Comparison of ENCODE assay signal across 35 mouse cellular contexts in the genomic region with DNA sequence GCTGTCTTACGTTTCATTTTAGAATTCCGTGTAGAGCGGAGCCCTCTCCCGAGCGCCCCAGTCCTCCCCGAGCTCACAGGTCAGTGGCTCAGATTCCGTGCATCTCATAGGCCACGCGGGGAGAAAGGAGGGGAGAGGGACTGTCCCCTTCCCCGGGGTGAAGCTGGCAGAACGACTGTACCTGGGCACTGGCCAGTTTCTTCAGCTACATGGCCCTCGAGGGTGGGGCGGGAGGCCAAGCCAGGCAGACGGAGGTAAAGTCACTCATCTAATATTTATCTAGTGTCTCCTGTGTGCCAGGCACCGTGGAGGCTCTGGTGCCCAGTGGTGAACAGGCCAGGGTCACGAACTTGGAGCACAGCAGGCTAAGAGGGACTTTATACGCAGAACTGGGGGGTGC. TPM values are rescaled to one million over a fixed set of nuclear protein-coding genes. Genes with fewer than 3 reads are reported as not detected.
A peak's percentile ranks its signal among the peaks of the same experiment; 100 is the strongest.
DNase-seq lines count a peak whose midpoint lies in the region; ATAC-seq and TF ChIP-seq lines count a peak whose summit lies in the region.
"Had no signal": no experiment of that assay in that cellular context is flagged by ENCODE, and none has a peak within 500 bp of the region (broad histone marks: within the 10 kb centered on the region; RNA-seq: fewer than 3 reads in every experiment).

No protein-coding gene starts in this region.

- no peak for TF ChIP-seq CTCF in lung, adult 2 months (IDR thresholded peaks at IDR 0.05; ENCODE audit: insufficient read depth, low read length)

- H3K4me2 ChIP-seq in hindbrain, embryonic 13.5 days, result no peak overlapping the region
- no peak overlapping the region for H3K4me2 ChIP-seq in hindbrain, embryonic 16.5 days (ENCODE audit: low read length)
- H3K4me2 ChIP-seq: heart, embryonic 15.5 days; hindbrain, embryonic 15.5 days; intestine, embryonic 15.5 days; limb, embryonic 15.5 days; lung, embryonic 15.5 days; midbrain, embryonic 12.5 days; neural tube, embryonic 13.5 days had no signal

- H3K9ac ChIP-seq in hindbrain, embryonic 13.5 days, result no peak overlapping the region
- H3K9ac ChIP-seq in hindbrain, embryonic 16.5 days (ENCODE audit: low read depth, low read length), result no peak overlapping the region
- H3K9ac ChIP-seq: heart, embryonic 15.5 days; hindbrain, embryonic 15.5 days; intestine, embryonic 15.5 days; limb, embryonic 15.5 days; liver, embryonic 14.5 days; lung, embryonic 15.5 days; midbrain, embryonic 12.5 days; neural tube, embryonic 13.5 days had no signal

- no peak for ATAC-seq in hindbrain, embryonic 13.5 days (ENCODE audit: low FRiP score)
- no peak; the same call in 1 of the 2 replicates for ATAC-seq in hindbrain, embryonic 16.5 days
- no peak for ATAC-seq in erythroblast, adult 5-6 weeks (replicated peaks; ENCODE audit: low FRiP score, poor library complexity, severe bottlenecking)
- ATAC-seq: forebrain, embryonic 16.5 days; intestine, embryonic 15.5 days had no signal

- H3K36me3 ChIP-seq in hindbrain, embryonic 13.5 days, result peaks cover 96% of the 10 kb centered on the region
- H3K36me3 ChIP-seq in hindbrain, embryonic 16.5 days (ENCODE audit: control insufficient read depth, insufficient read depth, low read length), result peaks cover 43% of the 10 kb centered on the region
- H3K36me3 ChIP-seq: G1E had no signal

- H3K4me1 ChIP-seq in hindbrain, embryonic 13.5 days (replicated peaks), result 0 out of 2 replicates have a peak, but pooled peaks cover 3% of the 10 kb centered on the region
- no peaks in the 10 kb centered on the region for H3K4me1 ChIP-seq in hindbrain, embryonic 16.5 days (ENCODE audit: control insufficient read depth, insufficient read depth, low read depth, low read length)
- H3K4me1 ChIP-seq in lung, adult 2 months (ENCODE audit: control insufficient read depth, insufficient read depth, low read length), result no peaks in the 10 kb centered on the region
- H3K4me1 ChIP-seq: hindbrain, embryonic 15.5 days; intestine, embryonic 15.5 days; limb, embryonic 10.5 days; limb, embryonic 15.5 days; lung, embryonic 15.5 days; neural tube, embryonic 13.5 days had no signal

- 0 out of 2 replicates have a peak overlapping the region, but pooled peaks have one; percentile 18 for H3K27ac ChIP-seq in hindbrain, embryonic 13.5 days
- H3K27ac ChIP-seq in hindbrain, embryonic 16.5 days (ENCODE audit: low read depth, low read length), result no peak overlapping the region
- H3K27ac ChIP-seq: heart, embryonic 10.5 days; heart, embryonic 15.5 days; hindbrain, embryonic 15.5 days; intestine, embryonic 15.5 days; kidney, postnatal 0 days; limb, embryonic 10.5 days; limb, embryonic 15.5 days; liver, embryonic 14.5 days; lung, embryonic 15.5 days; neural tube, embryonic 13.5 days had no signal

- WGBS in hindbrain, embryonic 13.5 days, result 84% methylated on average over 17 of the region's 17 CpGs
- 73% methylated on average over 17 of the region's 17 CpGs for WGBS in hindbrain, embryonic 16.5 days
- 72% methylated on average over 17 of the region's 17 CpGs for WGBS in lung, adult 2 months

- DNase-seq in adrenal gland, postnatal 10 days, result peak; percentile 41
- DNase-seq in adrenal gland, adult 8-10 months, result no peak
- peak; percentile 36 for DNase-seq in lung, adult 2 months
- peak; percentile 51 for DNase-seq in lung, postnatal 25 days (ENCODE audit: low spot score)
- no peak for DNase-seq in thymus, postnatal 36 days
- DNase-seq: adrenal gland, postnatal 25 days; cerebellum, adult 18-20 months; cerebellum, postnatal 36 days; kidney, adult 2 months; kidney, postnatal 4 days had no signal

- H3K27me3 ChIP-seq in hindbrain, embryonic 13.5 days, result no peaks in the 10 kb centered on the region
- H3K27me3 ChIP-seq in hindbrain, embryonic 16.5 days (replicated peaks; ENCODE audit: control insufficient read depth, insufficient read depth, low read length), result no peaks in the 10 kb centered on the region
- H3K27me3 ChIP-seq: CH12.LX; heart, embryonic 15.5 days; hindbrain, embryonic 15.5 days; intestine, embryonic 15.5 days; limb, embryonic 15.5 days; lung, embryonic 15.5 days; midbrain, embryonic 12.5 days; neural tube, embryonic 13.5 days had no signal

- H3K4me3 ChIP-seq in hindbrain, embryonic 13.5 days, result no peak overlapping the region
- H3K4me3 ChIP-seq in hindbrain, embryonic 16.5 days (ENCODE audit: low read length), result no peak overlapping the region
- no peak overlapping the region for H3K4me3 ChIP-seq in lung, adult 2 months (replicated peaks; ENCODE audit: extremely low read depth, low read depth, low read length)
- H3K4me3 ChIP-seq: heart, embryonic 10.5 days; heart, embryonic 15.5 days; hindbrain, embryonic 15.5 days; intestine, embryonic 15.5 days; limb, embryonic 10.5 days; limb, embryonic 15.5 days; lung, embryonic 15.5 days; midbrain, embryonic 12.5 days; neural tube, embryonic 13.5 days had no signal

- H3K9me3 ChIP-seq in hindbrain, embryonic 13.5 days, result no peaks in the 10 kb centered on the region
- no peaks in the 10 kb centered on the region for H3K9me3 ChIP-seq in hindbrain, embryonic 16.5 days (ENCODE audit: control insufficient read depth, low read length)
- H3K9me3 ChIP-seq: G1E; heart, embryonic 10.5 days; heart, embryonic 15.5 days; hindbrain, embryonic 15.5 days; intestine, embryonic 15.5 days; limb, embryonic 10.5 days; limb, embryonic 15.5 days; lung, embryonic 15.5 days; midbrain, embryonic 12.5 days; neural tube, embryonic 13.5 days had no signal

- no peak for TF ChIP-seq POLR2A in lung, adult 2 months (IDR thresholded peaks at IDR 0.05; ENCODE audit: borderline replicate concordance, extremely low read depth, low read depth, low read length)

RNA-seq across cellular contexts. Expression of a gene that starts 17.7 kb away (rescaled TPM):
- total RNA-seq in adrenal gland, postnatal 10 days (2021), result 10 to 100 TPM; 15.9 to 16.2 TPM
- total RNA-seq in adrenal gland, adult 8-10 months (2022), result 10 to 100 TPM; 17.5 to 27.3 (median 21.7) TPM
- 71.8 and 76.9 TPM in 2 replicates for polyA plus RNA-seq in hindbrain, embryonic 13.5 days (2015; fragmentation: Nextera tagmentation; extraction: Ambion mirVana)
- 23.0 and 44.5 TPM in 2 replicates for polyA plus RNA-seq in hindbrain, embryonic 16.5 days (2015; fragmentation: Nextera tagmentation; extraction: Ambion mirVana)
- 0.91 and 1.9 TPM in 2 replicates for polyA plus RNA-seq in lung, adult 2 months (2012; rRNA removed)
- total RNA-seq in erythroblast, adult 5-6 weeks (2015; ENCODE audit: low replicate concordance), result not detected in 2 replicates
- not detected in 2 replicates for total RNA-seq in erythroblast, adult 5-6 weeks (2017; ENCODE audit: low replicate concordance)
- total RNA-seq: megakaryocyte, adult 5-6 weeks had no signal

RNA-seq across cellular contexts. Expression of a gene that starts 19.0 kb away (rescaled TPM):
- not detected for total RNA-seq in adrenal gland, postnatal 10 days (2021)
- total RNA-seq in adrenal gland, adult 8-10 months (2022), result under 1 TPM in 1 of 4 experiments, not detected in 3; 0.93 TPM
- polyA plus RNA-seq in hindbrain, embryonic 13.5 days (2015; fragmentation: Nextera tagmentation; extraction: Ambion mirVana), result not detected in 2 replicates
- polyA plus RNA-seq in hindbrain, embryonic 16.5 days (2015; fragmentation: Nextera tagmentation; extraction: Ambion mirVana), result not detected in 2 replicates
- polyA plus RNA-seq in lung, adult 2 months (2012; rRNA removed), result 38.0 and 46.8 TPM in 2 replicates
- total RNA-seq in erythroblast, adult 5-6 weeks (2015; ENCODE audit: low replicate concordance), result not detected in 2 replicates
- not detected in 2 replicates for total RNA-seq in erythroblast, adult 5-6 weeks (2017; ENCODE audit: low replicate concordance)
- total RNA-seq: adrenal gland, postnatal 25 days; CH12.LX; G1E; gastrocnemius, adult 8-10 months; heart, postnatal 25 days; layer of hippocampus, adult 8-10 months; layer of hippocampus, postnatal 25 days; left cerebral cortex, adult 8-10 months; megakaryocyte, adult 5-6 weeks had no signal
- polyA plus RNA-seq: C2C12; embryonic facial prominence, embryonic 11.5 days; forebrain, embryonic 16.5 days; hindbrain, embryonic 15.5 days; limb, embryonic 10.5 days; limb, embryonic 15.5 days; liver, embryonic 14.5 days; midbrain, embryonic 12.5 days had no signal

RNA-seq across cellular contexts. Expression of a gene that starts 37.4 kb away (rescaled TPM):
- total RNA-seq in adrenal gland, postnatal 10 days (2021), result 10 to 100 TPM; 15.8 to 31.4 TPM
- total RNA-seq in adrenal gland, adult 8-10 months (2022), result 10 to 100 TPM; 24.6 to 53.8 (median 41.2) TPM
- polyA plus RNA-seq in hindbrain, embryonic 13.5 days (2015; fragmentation: Nextera tagmentation; extraction: Ambion mirVana), result 30.0 TPM in 2 replicates
- polyA plus RNA-seq in hindbrain, embryonic 16.5 days (2015; fragmentation: Nextera tagmentation; extraction: Ambion mirVana), result 24.8 and 26.8 TPM in 2 replicates
- 36.5 and 38.3 TPM in 2 replicates for polyA plus RNA-seq in lung, adult 2 months (2012; rRNA removed)
- 3.1 and 5.9 TPM in 2 replicates for total RNA-seq in erythroblast, adult 5-6 weeks (2015; ENCODE audit: low replicate concordance)
- 0.60 and 2.0 TPM in 2 replicates for total RNA-seq in erythroblast, adult 5-6 weeks (2017; ENCODE audit: low replicate concordance)

RNA-seq across cellular contexts. Expression of a gene that starts 59.4 kb away (rescaled TPM):
- 10 to 100 TPM; 55.1 to 72.4 TPM for total RNA-seq in adrenal gland, postnatal 10 days (2021)
- total RNA-seq in adrenal gland, adult 8-10 months (2022), result 10 to 100 TPM; 32.1 to 64.5 (median 44.8) TPM
- 19.9 and 23.4 TPM in 2 replicates for polyA plus RNA-seq in hindbrain, embryonic 13.5 days (2015; fragmentation: Nextera tagmentation; extraction: Ambion mirVana)
- polyA plus RNA-seq in hindbrain, embryonic 16.5 days (2015; fragmentation: Nextera tagmentation; extraction: Ambion mirVana), result 19.1 and 23.9 TPM in 2 replicates
- 214 and 226 TPM in 2 replicates for polyA plus RNA-seq in lung, adult 2 months (2012; rRNA removed)
- total RNA-seq in erythroblast, adult 5-6 weeks (2015; ENCODE audit: low replicate concordance), result 18.8 and 38.5 TPM in 2 replicates
- total RNA-seq in erythroblast, adult 5-6 weeks (2017; ENCODE audit: low replicate concordance), result 14.8 and 57.5 TPM in 2 replicates

Comparison
In these comparisons a context has a peak if more than half of its experiments do, and no peak if none do; other contexts are left out.
1. DNase-seq: peak in adrenal gland, postnatal 10 days (single experiment), lung, adult 2 months (single experiment) and lung, postnatal 25 days (single experiment); none in adrenal gland, adult 8-10 months (single experiment) and thymus, postnatal 36 days (0 of 2).
2. RNA of a gene that starts 17.7 kb away (total RNA-seq): 17.5 to 27.3 TPM in adrenal gland, adult 8-10 months and 15.9 to 16.2 TPM in adrenal gland, postnatal 10 days; not detected in erythroblast, adult 5-6 weeks; every median in the first group is over 10 times any median in the second.